Mouse (Mus musculus) CH12.LX (cell line): ENCODE results near the gene Cspg4. TPM values are rescaled to one million over a fixed set of nuclear protein-coding genes. Genes with fewer than 3 reads are reported as not detected.

ENCODE experiments used
- DNase-seq: peaks from one replicate; pipeline ENCODE4 v3.0.0-alpha.2; 2013; ENCODE audit errors: extremely low read depth
- H3K27ac ChIP-seq: 2 replicates; pipeline ENCODE4 v1.5.1; 2012; ENCODE audit warnings: low read depth, mild to moderate bottlenecking, control low read depth, moderate library complexity; ENCODE audit not compliant: insufficient read depth
- H3K27me3 ChIP-seq: replicated peaks from 2 replicates; pipeline ENCODE3; 2012; ENCODE audit warnings: inconsistent platforms
- H3K36me3 ChIP-seq, 2 experiments: replicated peaks in 1 of 2; 2 replicates each; pipeline versions ENCODE3 to v1.6.1; 2012; ENCODE audit warnings: inconsistent platforms in 1 of 2, low read length in 1 of 2, mild to moderate bottlenecking in 1 of 2, mixed read lengths in 1 of 2, moderate library complexity in 1 of 2; ENCODE audit not compliant: control insufficient read depth in 1 of 2, insufficient read depth in 1 of 2
- H3K4me1 ChIP-seq, 2 experiments: 2 replicates each; pipeline ENCODE4 v1.6.1; 2012; ENCODE audit warnings: inconsistent platforms in 1 of 2, moderate library complexity in 1 of 2; ENCODE audit not compliant: insufficient read depth in 2 of 2, control insufficient read depth in 1 of 2
- H3K4me2 ChIP-seq: 2 replicates; pipeline ENCODE4 v1.6.1; 2012; ENCODE audit warnings: low read depth, mild to moderate bottlenecking, control low read depth; ENCODE audit not compliant: poor library complexity, insufficient read depth, severe bottlenecking
- H3K4me3 ChIP-seq, 3 experiments: fragments of 150-350 bp in 1 of 3; sonication (generic) in 1 of 3; replicated peaks in 1 of 3; 2 replicates each; pipeline versions ENCODE3 to v1.5.1; 2011 to 2012; ENCODE audit warnings: low read depth in 2 of 3, low read length in 2 of 3, mild to moderate bottlenecking in 2 of 3, moderate library complexity in 2 of 3, control low read depth in 1 of 3, improper control_type of control experiment in 1 of 3, inconsistent platforms in 1 of 3, mixed read lengths in 1 of 3; ENCODE audit not compliant: poor library complexity in 1 of 3
- H3K79me2 ChIP-seq: replicated peaks from 2 replicates; pipeline ENCODE4 v1.6.1; 2012; ENCODE audit warnings: mild to moderate bottlenecking, moderate library complexity; ENCODE audit not compliant: control insufficient read depth, poor library complexity, insufficient read depth, severe bottlenecking; ENCODE audit errors: extremely low read depth
- H3K9ac ChIP-seq: 2 replicates; pipeline ENCODE4 v1.6.1; 2012; ENCODE audit warnings: low read depth, mild to moderate bottlenecking, control low read depth, moderate library complexity; ENCODE audit not compliant: insufficient read depth
- H3K9me3 ChIP-seq: replicated peaks from 2 replicates; pipeline ENCODE3; 2012; ENCODE audit warnings: low read length, inconsistent platforms, mixed read lengths
- BHLHE40 ChIP-seq: IDR thresholded peaks from 2 replicates; pipeline ENCODE4 v1.6.1; 2011; ENCODE audit warnings: mild to moderate bottlenecking, low read depth, low read length, improper control_type of control experiment
- CTCF ChIP-seq, 2 experiments: IDR thresholded peaks in 1 of 2; conservative IDR thresholded peaks in 1 of 2; 2 replicates each; pipeline ENCODE4 v1.5.1; 2011 to 2012; ENCODE audit warnings: low read depth in 2 of 2, low read length in 2 of 2, improper control_type of control experiment in 1 of 2, inconsistent platforms in 1 of 2, mild to moderate bottlenecking in 1 of 2, moderate library complexity in 1 of 2
- MXI1 ChIP-seq: IDR thresholded peaks from 2 replicates; pipeline ENCODE4 v1.6.1; 2011; ENCODE audit warnings: mild to moderate bottlenecking, low read depth, low read length, improper control_type of control experiment
- POLR2A ChIP-seq: IDR thresholded peaks from 2 replicates; pipeline ENCODE4 v1.6.1; 2011; ENCODE audit warnings: low read depth, mild to moderate bottlenecking, improper control_type of control experiment, low read length
- RAD21 ChIP-seq: IDR thresholded peaks from 2 replicates; pipeline ENCODE4 v1.6.1; 2011; ENCODE audit warnings: low read depth, mild to moderate bottlenecking, low read length, improper control_type of control experiment, moderate library complexity
- RCOR1 ChIP-seq: conservative IDR thresholded peaks from 2 replicates; pipeline ENCODE4 v1.6.1; 2012; ENCODE audit warnings: low read depth, mild to moderate bottlenecking, inconsistent platforms, low read length, improper control_type of control experiment
- SMC3 ChIP-seq: IDR thresholded peaks from 2 replicates; pipeline ENCODE4 v1.6.1; 2011; ENCODE audit warnings: low read depth, low read length, improper control_type of control experiment
- TBP ChIP-seq: conservative IDR thresholded peaks from 2 replicates; pipeline ENCODE4 v1.6.1; 2011; ENCODE audit warnings: low read depth, low read length, improper control_type of control experiment
- dilution Hi-C: fragments of 300-500 bp; cut with MboI; formaldehyde crosslinking; loops from 2 replicates; pipeline ENCODE4 v1.14.3; 2020; ENCODE audit warnings: low sequenced_read_pairs; ENCODE audit not compliant: extremely low pct_unique_long_range_greater_than_20kb, extremely low pct_ligation_motif_present
- in situ Hi-C: fragments of 300-500 bp; cut with MboI; formaldehyde crosslinking; loops from 3 replicates; pipeline ENCODE4 v1.14.3; 2019; ENCODE audit warnings: low sequenced_read_pairs, low pct_ligation_motif_present, low pct_unique_long_range_greater_than_20kb, mixed read lengths
- polyA plus RNA-seq: library from polyadenylated mRNA; unstranded; fragments of >175 nt; gene quantifications from 2 replicates; pipeline ENCODE4 v1.2.1, GENCODE M21; 2012; ENCODE audit warnings: low read depth; ENCODE audit not compliant: insufficient read length
- total RNA-seq, 2 experiments: library from RNA; depleted of rRNA; stranded (reverse); fragments of 300-350 nt in 1 of 2; fragments of >200 nt in 1 of 2; gene quantifications; 2 replicates each; pipeline ENCODE4 v1.2.3; 2012 to 2014

Gene Cspg4
- total and polyA plus RNA-seq, 3 experiments: 0.06 to 0.08 TPM; not detected in 1

DNA sequence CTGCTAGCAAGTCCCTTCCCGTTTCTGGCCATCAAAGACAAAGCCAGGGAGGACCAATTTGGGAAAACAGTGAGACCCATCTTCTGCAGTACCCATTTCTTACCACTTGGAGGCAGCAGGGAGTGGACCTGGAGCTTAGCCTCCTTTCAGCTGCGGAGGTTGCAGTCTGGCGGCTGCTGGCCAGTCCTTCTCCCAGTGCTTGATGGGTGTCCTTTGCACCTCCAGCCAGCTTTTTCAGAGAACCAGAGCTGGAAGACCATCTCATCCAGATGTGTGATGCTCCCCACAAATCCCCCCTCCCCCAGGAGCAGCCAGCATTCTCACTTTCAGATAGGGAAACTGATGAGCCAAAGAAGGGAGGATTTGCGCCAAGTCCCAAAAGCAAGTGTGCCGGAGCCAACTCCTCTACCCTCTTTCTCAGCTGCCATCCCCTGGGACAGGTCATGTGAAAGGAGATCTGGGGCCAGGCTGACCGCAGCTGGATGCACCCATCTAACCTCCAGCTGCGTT lies 21.1 kb upstream of the Cspg4 start:
- TF ChIP-seq RAD21: peak; percentile 44
- TF ChIP-seq CTCF (conservative IDR thresholded peaks at IDR 0.05 in 1 of 2, IDR thresholded peaks at IDR 0.05 in 1 of 2; ENCODE audit: low read depth in 2 of 2, low read length in 2 of 2): peak; percentile 72 to 88
- TF ChIP-seq POLR2A: no peak
- TF ChIP-seq SMC3: peak; percentile 57
- no peak for TF ChIP-seq RCOR1
- in situ Hi-C loops: no loop called here
- H3K79me2 ChIP-seq: no peaks in the 10 kb centered on the region
- H3K36me3 ChIP-seq: no peaks in the 10 kb centered on the region
- dilution Hi-C loops: no loop called here
- H3K9ac ChIP-seq: no peak overlapping the region
- H3K27ac ChIP-seq: no peak overlapping the region
- peak overlapping the region; percentile 8; the same call in 1 of the 2 replicates for H3K4me2 ChIP-seq
- peaks cover 77% of the 10 kb centered on the region for H3K27me3 ChIP-seq
- no peak overlapping the region for H3K4me3 ChIP-seq
- peaks cover 3 to 5% of the 10 kb centered on the region in 2 experiments; a peak in 3 of 4 replicates for H3K4me1 ChIP-seq
- no peaks in the 10 kb centered on the region for H3K9me3 ChIP-seq
- DNase-seq: peak; percentile 57

DNA sequence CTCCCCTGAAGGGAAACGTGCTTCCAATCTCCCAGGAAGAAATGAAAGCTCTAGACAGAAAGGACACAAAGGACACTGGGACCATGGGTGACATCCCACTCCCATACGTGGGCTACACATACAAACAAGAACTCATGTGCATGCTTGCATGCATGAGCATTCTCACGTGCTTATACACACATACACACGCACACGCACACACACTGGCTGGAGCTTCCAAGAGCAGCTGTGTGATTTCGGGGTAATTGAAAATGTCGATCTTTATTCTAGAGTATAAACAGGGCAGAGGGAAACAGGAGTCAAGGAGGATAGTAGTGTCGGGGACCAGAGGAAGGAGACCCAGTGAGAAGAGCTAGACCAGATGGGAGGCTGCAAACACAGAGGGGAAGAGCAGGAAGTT lies 20.2 kb upstream of the Cspg4 start:
- in situ Hi-C loops (no loop called here), dilution Hi-C loops (no loop called here)
- Histone ChIP-seq H3K9ac (no peak overlapping the region), H3K9me3 (no peaks in the 10 kb centered on the region), H3K36me3 (no peaks in the 10 kb centered on the region), H3K4me2 (no peak overlapping the region), H3K79me2 (no peaks in the 10 kb centered on the region), H3K4me3 (no peak overlapping the region), H3K4me1 (peaks cover 3 to 5% of the 10 kb centered on the region in 2 experiments; a peak in 3 of 4 replicates), H3K27me3 (peaks cover 77% of the 10 kb centered on the region), H3K27ac (no peak overlapping the region)
- TF ChIP-seq MXI1 (no peak), BHLHE40 (peak; percentile 34; the same call in 1 of the 2 replicates)
- DNase-seq: no peak

DNA sequence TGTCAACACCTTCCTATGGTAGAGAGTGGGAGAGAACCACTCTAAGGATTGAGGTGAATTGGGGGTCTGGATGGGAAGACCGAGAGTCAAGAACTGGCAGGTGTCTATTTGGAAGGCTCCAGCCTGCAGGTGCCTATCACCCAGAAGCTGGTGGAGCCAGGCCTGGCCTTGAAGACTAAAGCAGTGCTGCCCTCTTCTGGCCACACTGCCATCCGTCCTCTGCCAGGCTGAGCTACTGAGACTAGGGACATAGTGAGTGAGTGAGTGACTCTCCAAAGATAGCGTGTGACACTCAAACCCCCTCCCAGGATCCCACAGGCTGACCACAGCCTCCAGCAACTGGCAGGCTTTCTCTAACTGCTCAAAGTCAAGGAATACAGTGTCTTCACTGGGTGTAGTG lies 17.3 kb upstream of the Cspg4 start:
- peak; percentile 65 for DNase-seq

More for the DNA sequence above, 17.3 kb upstream of the Cspg4 start:
- H3K4me2 ChIP-seq: no peak overlapping the region
- no peaks in the 10 kb centered on the region for H3K79me2 ChIP-seq
- in situ Hi-C loops: no loop called here
- H3K27ac ChIP-seq: no peak overlapping the region
- TF ChIP-seq RAD21 (peak; percentile 79), TBP (no peak), CTCF (conservative IDR thresholded peaks at IDR 0.05 in 1 of 2, IDR thresholded peaks at IDR 0.05 in 1 of 2; ENCODE audit: low read depth in 2 of 2, low read length in 2 of 2) (peak; percentile 50 to 86; a peak in 3 of 4 replicates), SMC3 (peak; percentile 66)
- H3K27me3 ChIP-seq: peaks cover 82% of the 10 kb centered on the region
- H3K4me3 ChIP-seq: no peak overlapping the region
- H3K36me3 ChIP-seq: no peaks in the 10 kb centered on the region
- peaks cover 3 to 5% of the 10 kb centered on the region in 2 experiments; a peak in 3 of 4 replicates for H3K4me1 ChIP-seq
- H3K9me3 ChIP-seq: no peaks in the 10 kb centered on the region
- H3K9ac ChIP-seq: no peak overlapping the region
- dilution Hi-C loops: no loop called here
